Mouse (Mus musculus) adrenal gland, adult 2 months (tissue): ENCODE results near the gene Mad2l2. TPM values are rescaled to one million over a fixed set of nuclear protein-coding genes. Genes with fewer than 3 reads are reported as not detected.

Experiments used
- DNase-seq: peaks from one replicate; pipeline ENCODE4 v3.0.0; 2021
- long read RNA-seq: library from polyadenylated mRNA; stranded (forward); transcript quantifications from one replicate; pipeline ENCODE4 v2.0.0, GENCODE M21; 2021
- polyA plus RNA-seq: library from polyadenylated mRNA; depleted of rRNA; stranded (reverse); fragments of >200 nt; gene quantifications from 2 replicates; pipeline ENCODE4 v1.2.3, GENCODE M21; 2012; rRNA removed
- total RNA-seq, 2 experiments: library from RNA; stranded (reverse); gene quantifications; 2 replicates each; pipeline ENCODE4 v1.2.3; 2021

Gene Mad2l2
- 10 to 100 TPM; 23.4 to 27.3 TPM for total RNA-seq
- 30.9 and 36.7 TPM in 2 replicates for polyA plus RNA-seq
- long read RNA-seq, transcript Mad2l2-201 (8 exons, 1,535 nt) = major isoform, 17 of 25 reads
- long read RNA-seq, partial matches to known transcripts = 0 of 25 reads
- long read RNA-seq, other reads (novel, unspliced or antisense) = 6 of 25 reads

DNA sequence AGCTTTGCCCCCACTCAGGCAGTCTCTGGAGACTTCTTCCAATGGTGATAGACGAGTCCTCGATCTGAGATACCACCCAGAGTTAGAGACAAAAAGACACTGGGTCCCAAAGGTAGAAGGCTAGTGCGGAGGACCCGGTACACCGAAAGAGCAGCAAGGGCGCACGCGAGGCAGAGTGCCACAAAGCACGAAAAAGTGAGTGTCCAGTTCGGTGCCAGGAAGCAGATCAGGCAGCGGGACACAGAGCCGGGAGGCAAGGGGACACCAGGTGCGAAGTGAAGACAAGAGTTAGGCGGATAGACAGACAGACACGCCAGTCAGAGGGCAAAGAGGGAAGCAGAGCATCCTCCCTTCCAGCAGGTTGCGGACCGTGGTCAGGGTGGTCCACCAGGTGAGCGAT is at the start of gene Mad2l2:
TSS of gene Mad2l2 (plus strand) at position 252 of the 400 bp plus-strand sequence.
- no peak for DNase-seq

DNA sequence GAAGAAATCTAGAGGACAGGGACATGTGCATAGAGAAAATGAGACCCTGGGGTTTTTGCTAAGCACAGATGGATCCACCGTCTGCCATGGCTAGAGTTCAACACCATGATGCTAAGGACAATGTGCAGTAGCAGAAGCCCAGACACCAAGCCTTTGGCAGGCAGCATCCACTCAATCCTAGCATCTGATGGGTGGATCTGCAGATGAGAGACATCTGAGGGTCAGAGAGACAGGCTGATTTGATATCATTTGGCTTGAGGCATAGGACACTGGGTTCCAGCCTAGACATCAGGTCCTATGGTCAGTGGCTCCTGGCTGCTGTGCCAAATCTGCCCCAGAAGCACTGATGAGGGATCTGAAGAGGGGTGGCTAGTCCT is 49.6 kb upstream of the Mad2l2 start:
- no peak for DNase-seq

DNA sequence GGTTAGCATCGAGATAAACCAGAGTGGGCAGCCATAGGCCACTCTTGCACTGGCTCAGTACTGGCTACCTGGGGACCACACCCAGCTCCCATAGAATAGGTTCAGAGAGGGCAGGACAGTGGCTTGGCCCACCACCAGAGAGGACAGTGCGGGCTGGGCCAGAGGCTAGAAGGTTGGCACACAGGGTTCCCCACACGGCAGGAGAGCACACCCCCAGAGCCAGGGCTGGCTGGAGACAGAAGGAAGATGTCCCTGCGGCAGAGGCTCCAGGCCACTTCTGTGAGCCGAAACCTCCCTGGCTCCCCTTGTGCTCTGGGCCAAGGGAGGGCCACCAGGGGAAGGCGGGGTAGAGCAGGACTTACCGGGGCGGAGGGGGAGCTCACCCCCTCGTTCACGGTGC is 49.0 kb upstream of the Mad2l2 start:
- DNase-seq = no peak

DNA sequence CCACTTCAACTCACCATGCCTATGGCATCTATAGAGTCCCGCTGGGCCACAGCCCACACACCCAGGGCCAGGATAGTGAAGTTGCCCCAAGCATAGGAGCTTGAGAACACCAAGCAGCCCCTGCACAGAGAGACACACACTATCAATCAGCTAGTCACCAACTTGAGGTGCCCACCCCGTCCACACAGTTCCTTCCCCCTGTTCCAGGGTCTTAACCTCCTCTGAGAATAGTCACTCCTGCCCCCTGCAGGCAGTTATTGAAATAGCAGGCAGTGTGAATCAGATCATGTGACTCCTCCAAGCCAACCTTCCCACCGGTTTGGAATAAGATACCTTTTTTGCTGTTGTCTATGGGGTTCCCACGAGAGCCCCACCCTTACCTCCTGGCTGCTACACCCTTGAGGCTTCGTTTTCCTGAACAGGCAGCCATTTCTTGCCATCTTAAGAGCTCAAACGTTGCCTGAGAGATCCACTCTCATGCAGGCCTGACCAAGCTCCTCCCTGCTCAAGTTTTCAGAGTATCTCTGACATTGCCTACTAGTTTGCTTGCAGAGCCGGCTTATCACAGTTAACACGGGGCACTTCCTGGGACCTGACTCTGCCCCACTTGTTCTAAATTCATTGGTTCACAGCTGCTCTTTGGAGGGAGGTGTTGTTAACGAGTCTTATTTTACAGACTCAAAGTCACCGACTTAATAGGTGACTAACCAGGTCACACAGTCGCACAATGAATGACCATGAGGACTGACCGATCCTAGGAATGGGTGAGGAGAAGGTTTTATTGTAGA is 47.7 kb upstream of the Mad2l2 start:
- DNase-seq = peak; percentile 52

DNA sequence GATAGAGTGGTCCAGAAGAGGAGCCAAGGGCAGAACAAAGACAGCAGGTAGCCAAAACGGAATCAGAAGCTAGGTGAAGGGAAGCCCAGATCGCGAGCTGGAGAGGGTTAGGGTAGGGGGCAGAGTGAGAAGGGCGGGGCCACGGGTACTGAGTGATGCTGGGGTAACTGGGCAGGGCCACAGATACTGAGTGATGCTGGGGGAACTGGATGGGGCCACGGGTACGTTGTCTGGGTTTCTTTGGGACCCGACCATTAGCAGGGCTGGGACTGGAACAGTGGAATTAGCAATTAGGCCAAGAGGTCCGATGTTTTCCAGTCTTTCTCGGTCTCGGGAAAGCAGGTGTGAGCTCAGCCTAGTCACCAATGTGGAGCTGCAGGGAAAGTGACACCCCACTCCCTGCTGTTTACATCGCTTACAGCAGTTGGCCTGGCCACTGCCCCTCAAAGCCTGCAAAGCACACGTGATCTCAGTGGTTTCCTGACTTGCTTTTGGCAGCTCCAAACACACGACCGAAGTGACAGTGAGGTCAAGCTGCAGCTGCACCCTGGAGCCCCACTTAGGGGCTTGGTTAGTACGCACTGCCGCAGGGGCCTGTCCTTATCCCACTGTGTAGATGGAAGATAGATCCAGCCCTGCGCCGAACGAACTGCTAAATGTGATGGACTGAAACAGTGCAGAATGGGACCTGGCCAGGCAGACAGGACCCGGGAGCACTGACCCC is 46.8 kb upstream of the Mad2l2 start:
- DNase-seq = peak; percentile 49

DNA sequence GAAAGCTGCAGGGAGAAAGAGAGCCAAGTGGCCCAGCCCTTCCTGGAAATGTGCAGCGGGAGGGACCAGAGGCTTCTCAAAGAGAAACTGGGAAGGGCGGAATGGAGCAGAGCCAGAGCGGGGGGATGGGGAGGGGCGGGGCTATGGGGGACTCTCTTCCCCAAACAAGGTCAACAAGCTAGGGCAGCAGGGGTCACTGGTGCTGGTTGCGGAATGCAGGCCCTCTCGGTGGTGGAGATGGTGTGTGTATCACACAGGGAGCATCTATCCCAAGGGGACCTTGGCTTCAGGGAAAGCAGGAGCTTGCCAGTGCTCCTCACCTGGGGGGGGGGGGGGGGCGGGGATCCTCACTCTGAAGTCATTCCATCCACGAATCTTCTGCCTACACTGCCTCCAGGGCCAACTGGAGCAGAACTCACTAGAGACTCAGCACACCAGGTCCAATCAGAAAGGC is 45.9 kb upstream of the Mad2l2 start:
- DNase-seq = peak; percentile 58

DNA sequence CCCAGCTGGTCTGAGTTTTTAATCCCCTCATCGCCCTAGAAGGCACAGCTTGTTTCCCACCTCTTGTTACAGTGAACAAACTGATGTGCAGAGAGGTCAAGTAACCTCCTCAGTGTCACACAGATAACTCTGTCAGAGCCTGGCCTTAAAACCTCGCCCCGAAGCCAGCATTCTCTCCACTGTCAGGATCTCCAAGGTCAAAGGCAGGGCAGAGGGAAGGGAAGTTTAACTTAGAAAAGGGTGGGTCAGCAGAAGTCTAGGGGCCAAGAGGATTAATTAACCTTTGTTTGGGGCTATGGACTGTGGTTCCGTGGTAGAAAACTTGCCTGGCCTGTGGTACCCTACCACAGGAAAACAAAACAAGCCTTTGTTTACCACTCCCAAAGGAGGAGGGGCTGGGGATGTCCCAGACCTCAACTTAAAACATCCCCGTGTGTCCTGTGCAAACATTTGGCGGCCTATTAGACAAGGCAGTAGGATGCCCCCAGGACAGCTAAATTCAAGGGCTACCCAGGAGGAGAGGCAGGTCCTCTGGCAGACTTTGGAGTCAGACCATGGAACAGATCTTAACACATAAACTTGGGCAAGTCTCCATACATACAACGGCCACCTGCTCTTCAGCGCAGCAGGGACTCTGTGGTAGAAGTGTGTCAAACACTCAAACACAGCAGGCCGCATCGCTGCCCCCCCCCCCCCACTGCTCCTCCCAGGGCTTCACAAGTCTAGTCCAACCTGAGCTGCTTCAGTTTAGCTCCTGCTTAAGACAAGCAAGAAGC is 44.9 kb upstream of the Mad2l2 start:
- DNase-seq = peak; percentile 66

DNA sequence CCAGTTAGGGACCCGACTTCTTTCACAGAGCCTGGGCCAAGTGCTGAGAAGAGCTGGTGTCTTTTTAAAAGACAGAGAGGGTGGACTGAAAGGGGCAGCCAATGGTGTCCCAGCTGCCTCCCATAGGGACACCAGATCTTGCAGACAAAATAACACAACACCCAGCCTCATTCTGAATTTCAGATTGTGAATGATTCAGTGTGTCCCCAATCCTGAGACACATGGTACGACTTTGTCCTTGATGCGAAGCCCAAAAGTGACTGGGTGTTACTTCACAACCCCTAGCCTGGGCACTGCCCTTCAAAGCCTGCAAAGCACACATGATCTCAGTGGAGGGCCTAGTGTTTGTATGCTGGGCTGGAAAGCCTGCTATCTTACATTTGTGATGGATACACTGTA is 44.3 kb upstream of the Mad2l2 start:
- DNase-seq = peak; percentile 84

DNA sequence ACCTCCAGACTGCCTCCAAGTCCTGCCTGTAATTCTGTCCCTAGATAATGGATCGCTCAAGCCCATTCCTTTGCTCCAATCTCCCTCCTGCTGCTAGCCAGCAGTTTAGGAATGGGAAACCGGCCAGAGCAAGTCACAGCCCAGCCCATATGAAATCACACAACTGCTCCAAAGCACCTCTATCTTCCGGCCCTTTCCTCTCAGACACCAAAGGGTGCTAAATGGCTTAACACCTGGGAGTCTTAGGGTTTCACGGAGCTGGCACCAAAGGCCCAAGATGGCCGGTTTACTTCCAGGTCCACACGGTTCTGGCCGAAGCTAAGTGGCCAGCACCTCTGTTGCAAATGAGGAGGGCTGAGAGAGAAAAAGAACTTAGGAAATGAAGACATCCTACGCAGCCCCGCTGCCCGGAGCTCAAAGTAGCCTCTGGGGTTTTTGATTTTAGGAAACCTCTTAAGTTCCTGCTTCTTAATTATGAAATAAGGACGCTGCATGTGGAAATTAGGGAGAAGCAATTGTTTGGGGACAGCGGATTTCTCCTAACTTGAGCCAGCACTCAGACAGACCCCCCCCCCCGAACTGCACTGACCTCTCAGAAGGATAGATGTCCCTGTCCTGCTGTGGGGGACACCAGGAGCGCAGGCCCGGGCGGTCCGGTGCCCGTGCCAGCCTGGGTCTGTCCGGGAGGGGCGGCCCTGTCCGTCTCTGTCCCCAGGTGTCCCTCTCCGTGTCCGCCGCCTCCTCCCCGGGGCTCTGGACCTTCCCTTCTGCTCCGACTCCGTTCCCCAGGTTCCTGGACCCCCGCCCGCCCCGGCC is 42.9 kb upstream of the Mad2l2 start:
- DNase-seq = peak; percentile 81

DNA sequence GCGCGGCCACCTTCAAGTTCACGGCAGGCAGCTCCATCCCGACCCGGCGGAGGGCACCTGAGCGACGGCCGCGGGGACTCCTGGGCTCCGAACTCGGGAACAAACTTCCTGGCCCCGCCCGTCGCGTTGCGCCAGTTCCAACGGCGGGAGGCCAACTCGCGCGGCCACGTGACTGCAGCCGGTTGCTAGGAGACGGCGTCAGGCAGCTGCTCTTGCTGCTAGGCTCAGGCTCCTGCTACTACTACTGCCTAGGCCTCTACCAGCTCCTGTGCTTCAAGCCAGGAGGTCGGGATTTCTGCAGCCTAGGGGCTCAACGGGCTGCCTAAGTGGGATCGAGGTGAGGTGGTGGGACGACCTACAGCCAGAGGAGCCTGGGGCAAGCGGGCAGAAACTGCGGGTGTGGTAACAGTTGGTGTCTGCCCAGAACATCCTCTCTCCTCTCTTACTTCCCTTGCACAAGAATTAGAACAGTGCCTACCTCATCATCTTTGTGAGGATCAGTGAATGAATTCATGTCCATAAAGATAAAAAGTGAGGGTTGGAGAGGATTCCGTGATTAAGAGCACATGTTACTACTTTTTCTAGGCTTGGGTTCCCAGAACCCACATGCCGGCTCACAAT is 42.2 kb upstream of the Mad2l2 start, which contains the start of gene Agtrap:
TSS of gene Agtrap (minus strand) at position 125 of the 621 bp plus-strand sequence.
- peak; percentile 97 for DNase-seq

DNA sequence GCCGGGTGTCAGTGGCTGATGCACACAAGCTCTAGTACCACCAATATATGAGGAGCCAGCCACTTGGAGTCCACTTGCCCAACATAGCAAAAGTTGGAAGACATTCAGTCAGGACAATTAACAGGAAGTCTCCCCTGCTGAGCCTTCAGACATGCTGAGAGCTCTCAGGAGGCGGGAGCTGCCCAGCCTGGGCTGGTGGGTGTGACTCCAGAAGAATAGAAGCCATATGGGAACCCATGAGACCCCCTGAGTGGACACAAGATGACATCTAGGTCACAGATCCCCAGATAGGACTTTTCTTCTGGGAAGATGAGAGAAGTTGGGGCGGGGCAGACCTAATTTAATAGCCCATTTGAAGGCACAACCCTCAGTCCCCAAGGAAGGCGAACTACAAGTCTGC is 41.0 kb upstream of the Mad2l2 start:
- no peak for DNase-seq

DNA sequence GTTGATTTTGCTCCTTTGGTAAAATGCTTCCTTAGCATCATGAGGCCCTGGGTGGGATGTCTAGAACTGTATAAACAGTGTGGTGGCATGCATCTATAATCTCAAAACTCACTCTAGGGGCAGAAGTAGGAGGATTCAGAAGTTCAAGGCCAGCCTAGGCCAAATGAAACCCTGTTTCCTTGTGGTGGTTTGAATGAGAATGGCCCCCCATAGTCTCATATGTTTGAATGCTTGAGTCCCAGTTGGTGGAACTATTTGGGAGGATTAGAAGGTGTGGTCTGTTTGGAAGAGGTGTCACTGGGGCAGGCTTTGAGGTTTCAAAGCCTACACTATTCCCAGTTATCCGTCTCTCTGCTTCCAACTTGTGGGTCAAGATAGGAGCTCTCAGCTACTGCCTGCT is 39.0 kb upstream of the Mad2l2 start:
- DNase-seq = no peak

DNA sequence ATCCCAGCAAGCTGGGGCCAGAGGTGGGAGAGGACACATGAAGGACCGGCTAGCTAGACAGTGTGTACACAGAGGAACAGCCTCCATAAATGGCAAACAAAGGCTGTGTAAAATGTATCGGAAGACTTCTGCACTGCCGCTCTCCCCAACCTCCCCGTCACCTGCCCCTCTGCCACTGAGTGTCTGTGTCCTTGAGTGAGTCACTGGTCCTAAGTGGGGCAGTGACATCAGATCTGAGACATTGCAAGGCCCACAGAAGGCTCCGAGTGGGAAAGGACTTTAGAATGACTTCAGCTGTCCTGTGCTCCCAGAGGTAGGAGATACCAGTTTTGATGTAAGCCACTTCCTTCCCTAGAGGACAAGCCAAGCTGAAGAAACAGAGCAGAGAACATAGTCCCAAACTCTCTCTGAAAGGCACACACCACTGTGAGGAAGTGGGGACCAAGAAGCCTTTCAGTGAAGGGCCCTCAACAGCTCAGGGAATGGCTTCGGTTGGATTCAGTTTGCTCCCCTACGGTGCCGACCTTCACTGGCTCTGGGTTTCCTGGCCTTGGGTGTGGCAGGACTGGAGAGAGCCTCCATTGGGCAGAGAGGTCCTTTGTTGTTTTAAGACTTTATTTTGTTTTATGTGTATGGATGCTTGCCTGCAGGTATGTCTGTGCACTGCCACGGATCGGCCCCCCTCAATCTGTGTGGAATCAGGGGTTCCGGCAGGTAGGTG is 37.5 kb upstream of the Mad2l2 start:
- DNase-seq = peak; percentile 79

DNA sequence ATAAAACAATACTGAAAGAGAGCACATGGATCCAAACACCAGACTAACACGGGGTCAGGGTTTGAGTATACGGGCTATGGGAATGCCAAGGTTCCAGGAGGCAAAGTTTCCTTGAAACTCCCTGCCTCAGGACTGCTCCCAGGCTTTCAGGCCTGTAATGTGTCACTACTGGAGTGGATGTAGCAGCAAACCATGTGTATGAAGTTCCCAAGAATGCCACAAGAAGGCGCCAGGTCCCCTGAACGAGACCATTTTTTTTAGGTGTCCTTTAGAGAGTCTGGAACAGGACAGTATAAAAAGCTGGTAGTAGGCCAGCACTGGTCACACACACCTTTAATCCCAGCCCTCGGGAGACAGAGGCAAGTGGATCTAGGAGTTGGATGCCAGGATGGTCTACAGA is 36.0 kb upstream of the Mad2l2 start:
- DNase-seq = no peak

DNA sequence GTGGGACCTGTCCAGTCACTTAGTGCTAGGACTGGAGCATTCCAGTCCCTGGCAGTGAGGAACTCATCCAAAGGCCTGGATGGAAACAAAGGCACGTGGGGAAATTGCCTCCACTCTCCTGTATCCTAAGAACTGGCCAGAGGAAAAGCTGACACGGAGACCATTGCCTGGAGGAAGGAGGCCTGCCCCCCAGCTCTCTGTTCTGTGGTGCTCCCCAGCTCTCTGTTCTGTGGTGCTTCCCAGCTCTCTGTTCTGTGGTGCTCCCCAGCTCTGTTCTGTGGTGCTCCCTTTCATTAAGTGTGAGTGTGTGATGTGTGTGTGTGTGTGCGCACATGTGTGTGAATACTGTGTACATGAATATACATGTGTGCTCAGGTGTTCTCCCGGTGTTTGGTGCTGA is 35.1 kb upstream of the Mad2l2 start:
- DNase-seq = no peak

DNA sequence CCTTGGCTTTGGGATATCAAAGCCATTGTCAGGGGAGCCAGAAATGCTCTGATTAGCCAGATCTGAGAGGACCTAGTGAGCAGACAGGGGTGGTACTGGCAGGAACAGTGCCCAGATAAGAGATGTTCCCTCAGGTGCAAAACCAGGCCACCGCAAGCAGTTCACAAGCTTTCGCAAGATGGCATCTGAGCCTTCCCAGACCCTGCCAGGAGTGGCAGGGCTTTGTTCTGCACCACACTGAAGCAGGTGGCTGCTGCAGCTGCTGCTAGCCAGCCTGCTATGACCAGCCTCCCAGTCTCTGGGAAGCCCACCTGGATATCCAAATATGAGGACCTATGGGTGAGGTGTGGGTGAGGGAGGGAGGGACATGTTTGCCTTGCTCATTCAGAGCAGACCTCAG is 32.2 kb upstream of the Mad2l2 start:
- DNase-seq = no peak

DNA sequence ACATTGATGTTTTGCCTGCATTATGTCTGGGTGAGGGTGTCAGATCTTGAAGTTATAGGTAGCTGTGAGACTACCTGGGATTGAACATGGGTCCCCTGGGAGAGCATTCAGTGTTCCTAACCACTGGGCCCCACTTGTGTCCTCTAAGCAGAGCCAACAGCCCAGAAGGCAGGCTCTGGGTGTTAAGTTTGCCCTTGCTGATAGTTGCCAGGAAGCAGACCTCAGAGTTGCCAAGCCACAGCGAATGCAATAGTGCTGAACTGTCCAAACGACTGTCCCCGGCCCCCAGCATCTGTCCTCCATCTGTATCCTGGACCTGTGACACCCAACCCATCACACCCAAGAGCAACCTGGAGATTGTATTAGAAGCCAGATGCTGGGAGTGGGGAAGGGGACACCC is 31.5 kb upstream of the Mad2l2 start:
- DNase-seq = no peak

DNA sequence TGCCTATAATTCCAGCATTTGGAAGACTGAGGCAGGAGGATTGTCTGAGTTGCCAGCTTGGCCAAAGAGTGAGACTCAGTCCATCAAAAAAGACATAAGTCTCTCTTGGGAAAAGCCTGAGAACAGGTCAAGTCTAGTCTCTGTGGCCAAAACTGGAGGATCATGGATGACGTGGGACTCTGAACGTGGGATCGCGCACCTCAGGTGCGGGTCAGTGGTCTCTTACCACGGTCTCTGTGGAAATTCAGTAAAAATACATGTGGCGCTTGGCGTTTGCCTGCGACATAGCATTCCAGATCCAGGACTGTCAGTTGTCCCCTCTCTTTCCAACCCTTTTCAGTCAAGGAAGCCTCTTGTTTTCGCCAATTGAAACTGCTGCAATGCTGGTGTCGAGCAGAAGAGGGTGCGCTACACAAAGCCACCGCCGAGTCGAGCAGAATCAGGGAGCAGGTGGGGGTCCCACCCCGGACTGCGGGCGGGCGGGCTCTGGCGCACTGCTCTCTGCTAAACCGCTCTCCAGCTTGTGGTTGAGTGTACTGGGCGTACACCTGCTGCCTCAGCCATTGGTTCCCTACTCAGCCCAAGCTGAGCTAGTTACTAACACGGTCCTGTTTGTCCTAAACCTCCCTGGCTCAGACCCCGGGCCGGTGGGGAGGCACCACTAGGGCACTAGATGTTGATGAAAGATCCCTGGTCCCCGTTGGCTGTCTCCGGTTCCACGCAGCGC is 28.2 kb upstream of the Mad2l2 start:
- peak; percentile 67 for DNase-seq

DNA sequence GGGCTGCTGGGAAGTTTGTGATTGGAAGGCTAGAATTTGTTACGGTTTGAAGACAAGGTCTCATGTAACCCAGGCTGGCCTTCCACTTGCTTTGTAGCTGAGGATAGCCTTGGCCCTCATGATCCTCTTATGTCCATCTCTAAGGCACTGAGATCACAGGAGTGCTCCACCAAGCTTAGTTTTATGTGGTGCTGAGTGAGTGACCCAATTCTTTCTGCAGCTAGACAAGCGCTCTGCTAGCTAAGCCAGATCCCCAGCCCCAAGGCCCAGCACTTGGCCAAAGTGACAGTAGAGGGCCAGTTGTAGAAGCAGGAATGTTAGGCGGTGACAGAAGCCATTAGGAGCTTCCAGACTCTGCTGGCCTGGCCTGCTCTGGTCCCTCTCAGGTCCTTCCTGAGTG is 26.0 kb upstream of the Mad2l2 start:
- DNase-seq = no peak
